ENCODE assay signal across 12 mouse cellular contexts in genomic region chr2:149927001-149927400, GRCm38 (mm10).
"Had no signal": no experiment of that assay in that cellular context is flagged by ENCODE, and none has a peak within 500 bp of the region (broad histone marks: within the 10 kb centered on the region; RNA-seq: fewer than 3 reads in every experiment).

No protein-coding gene starts in this region.

- DNase-seq: kidney, postnatal 10 days; kidney, postnatal 4 days; layer of hippocampus, adult 9-11 months; layer of hippocampus, postnatal 36 days; lung, embryonic 14.5 days; lung, postnatal 10 days; lung, postnatal 4 days; midbrain, embryonic 14.5 days; right cerebral cortex, adult 18-20 months; right cerebral cortex, postnatal 25 days; thymus, postnatal 4 days had no signal

- ATAC-seq: liver, embryonic 12.5 days had no signal
